12 mouse cellular contexts compared by ENCODE assay signal in genomic region chr1:152702920-152703319, GRCm38 (mm10). TPM values are rescaled to one million over a fixed set of nuclear protein-coding genes. Genes with fewer than 3 reads are reported as not detected.
DNase-seq lines count a peak whose midpoint lies in the region; ATAC-seq lines count a peak whose summit lies in the region.
"Had no signal": no experiment of that assay in that cellular context is flagged by ENCODE, and none has a peak within 500 bp of the region (broad histone marks: within the 10 kb centered on the region; RNA-seq: fewer than 3 reads in every experiment).

No protein-coding gene starts in this region.

- no peak overlapping the region for H3K9ac ChIP-seq in forebrain, embryonic 12.5 days
- H3K9ac ChIP-seq: intestine, embryonic 15.5 days; liver, embryonic 14.5 days had no signal

- H3K9me3 ChIP-seq in forebrain, embryonic 12.5 days: no peaks in the 10 kb centered on the region
- no peaks in the 10 kb centered on the region for H3K9me3 ChIP-seq in forebrain, embryonic 10.5 days
- H3K9me3 ChIP-seq: intestine, embryonic 15.5 days had no signal

- DNase-seq in forebrain, embryonic 10.5 days (ENCODE audit: extremely low spot score, low spot score): no peak
- peak; percentile 60 for DNase-seq in lung, postnatal 10 days
- no peak for DNase-seq in lung, adult 18-20 months
- DNase-seq in heart, postnatal 25 days (ENCODE audit: low spot score): peak; percentile 26
- DNase-seq in testis, postnatal 10 days (ENCODE audit: low spot score): peak; percentile 47
- no peak for DNase-seq in adrenal gland, adult 8-10 months
- DNase-seq: spleen, adult 18-20 months had no signal

- no peak overlapping the region for H3K4me3 ChIP-seq in forebrain, embryonic 12.5 days (replicated peaks)
- no peak overlapping the region for H3K4me3 ChIP-seq in forebrain, embryonic 10.5 days
- H3K4me3 ChIP-seq: intestine, embryonic 15.5 days had no signal

- ATAC-seq in forebrain, embryonic 12.5 days (ENCODE audit: low FRiP score): peak; percentile 61; the same call in 1 of the 2 replicates
- ATAC-seq in CD4-positive, CD25-positive, alpha-beta regulatory T cell, adult 4 months: no peak
- ATAC-seq: intestine, embryonic 15.5 days had no signal

- 41% methylated on average over 6 of the region's 6 CpGs for WGBS in forebrain, embryonic 12.5 days
- 61% methylated on average over 6 of the region's 6 CpGs for WGBS in forebrain, embryonic 10.5 days

- H3K27ac ChIP-seq in forebrain, embryonic 12.5 days: no peak overlapping the region
- H3K27ac ChIP-seq in forebrain, embryonic 10.5 days: no peak overlapping the region
- H3K27ac ChIP-seq: intestine, embryonic 15.5 days; liver, embryonic 14.5 days had no signal

- H3K36me3 ChIP-seq in forebrain, embryonic 12.5 days (replicated peaks): no peaks in the 10 kb centered on the region
- no peaks in the 10 kb centered on the region for H3K36me3 ChIP-seq in forebrain, embryonic 10.5 days (replicated peaks)
- H3K36me3 ChIP-seq: intestine, embryonic 15.5 days had no signal

- 0 out of 2 replicates have a peak, but pooled peaks cover 4% of the 10 kb centered on the region for H3K4me1 ChIP-seq in forebrain, embryonic 12.5 days
- H3K4me1 ChIP-seq in forebrain, embryonic 10.5 days: peaks cover 6% of the 10 kb centered on the region

- intact Hi-C loops in heart, postnatal 25 days (cut with DNase I): no loop called here

- H3K4me2 ChIP-seq in forebrain, embryonic 12.5 days: no peak overlapping the region
- H3K4me2 ChIP-seq: intestine, embryonic 15.5 days had no signal

- no peaks in the 10 kb centered on the region for H3K27me3 ChIP-seq in forebrain, embryonic 12.5 days
- H3K27me3 ChIP-seq in forebrain, embryonic 10.5 days (ENCODE audit: poor library complexity, severe bottlenecking): no peaks in the 10 kb centered on the region
- H3K27me3 ChIP-seq: intestine, embryonic 15.5 days had no signal

RNA-seq across cellular contexts. Expression of gene Apobec4, which starts 47.4 kb away (rescaled TPM):
- not detected in 2 replicates for polyA plus RNA-seq in forebrain, embryonic 12.5 days (2016; fragmentation: Nextera tagmentation; extraction: Ambion mirVana)
- polyA plus RNA-seq in forebrain, embryonic 10.5 days (2016; fragmentation: Nextera tagmentation; extraction: Ambion mirVana): not detected in 2 replicates
- not detected for total RNA-seq in heart, postnatal 25 days (2021)
- polyA plus RNA-seq in CD4-positive, CD25-positive, alpha-beta regulatory T cell, adult 4 months (2017; shearing (Covaris generic)): not detected
- total RNA-seq in adrenal gland, adult 8-10 months (2022): not detected
- polyA plus RNA-seq: intestine, embryonic 15.5 days; liver, embryonic 14.5 days; neural tube, embryonic 11.5 days had no signal

Comparison
In these comparisons a context has a peak if more than half of its experiments do, and no peak if none do; other contexts are left out.
1. DNase-seq: peak in lung, postnatal 10 days (single experiment), heart, postnatal 25 days (single experiment) and testis, postnatal 10 days (single experiment); none in forebrain, embryonic 10.5 days (single experiment), lung, adult 18-20 months (0 of 2) and adrenal gland, adult 8-10 months (single experiment).